Mouse (Mus musculus) embryonic facial prominence, embryonic 14.5 days (tissue): ENCODE measurements around the gene Rbm7. TPM values are rescaled to one million over a fixed set of nuclear protein-coding genes. Genes with fewer than 3 reads are reported as not detected.
A peak's percentile ranks its signal among the peaks of the same experiment; 100 is the strongest.
"Not testable (repeated sequence)": the region's sequence is repeated elsewhere in the genome, so short reads cannot be mapped to it uniquely, and the experiment has no call there.

Experiments used
- ATAC-seq: fragments of 200-750 bp; cut with Nextera tagmentation; 2 replicates; pipeline ENCODE4 v1.8.0; 2017; ENCODE audit warnings: low read depth, moderate number of reproducible peaks, moderate TSS enrichment
- DNase-seq: peaks from one replicate; pipeline ENCODE4 v3.0.0-alpha.2; 2015; ENCODE audit warnings: low spot score
- H3K27ac ChIP-seq: fragments of 300-500 bp; sonication (generic); replicated peaks from 2 replicates; pipeline ENCODE4 v1.5.1; 2014; ENCODE audit warnings: low read depth, mild to moderate bottlenecking, low read length, moderate library complexity
- H3K27me3 ChIP-seq: fragments of 300-500 bp; sonication (generic); replicated peaks from 2 replicates; pipeline ENCODE4 v1.6.1; 2014; ENCODE audit warnings: low read length; ENCODE audit not compliant: control insufficient read depth, insufficient read depth
- H3K36me3 ChIP-seq: fragments of 300-500 bp; sonication (generic); 2 replicates; pipeline ENCODE4 v1.6.1; 2014; ENCODE audit warnings: low read length, mixed read lengths; ENCODE audit not compliant: control insufficient read depth, insufficient read depth
- H3K4me1 ChIP-seq: fragments of 300-500 bp; sonication (generic); 2 replicates; pipeline ENCODE4 v1.6.1; 2014; ENCODE audit warnings: antibody characterized with exemption, low read length; ENCODE audit not compliant: control insufficient read depth, insufficient read depth
- H3K4me2 ChIP-seq: fragments of 300-500 bp; sonication (generic); 2 replicates; pipeline ENCODE4 v1.6.1; 2014; ENCODE audit warnings: low read depth, mild to moderate bottlenecking, low read length, moderate library complexity, mixed read lengths
- H3K4me3 ChIP-seq: fragments of 300-500 bp; sonication (generic); 2 replicates; pipeline ENCODE4 v1.5.1; 2014; ENCODE audit warnings: low read depth, mild to moderate bottlenecking, low read length
- H3K9ac ChIP-seq: fragments of 300-500 bp; sonication (generic); 2 replicates; pipeline ENCODE4 v1.6.1; 2014; ENCODE audit warnings: low read depth, mild to moderate bottlenecking, low read length, moderate library complexity, mixed read lengths
- H3K9me3 ChIP-seq: fragments of 300-500 bp; sonication (generic); 2 replicates; pipeline ENCODE4 v1.6.1; 2016; ENCODE audit warnings: low read length; ENCODE audit not compliant: control insufficient read depth
- WGBS: fragments of 180-500 bp; shearing (Covaris S2); extraction: QIAGEN DNeasy Blood & Tissue Kit; methylation state at CpG from one replicate; pipeline ENCODE4 v1.1.7; 2014; 5-methylcytosine and 5-hydroxymethylcytosine counted together
- polyA plus RNA-seq: library from polyadenylated mRNA; unstranded; fragments of >200 nt; fragmentation: Nextera tagmentation; extraction: Ambion mirVana; gene quantifications from 2 replicates; pipeline ENCODE4 v1.2.1, GENCODE M21; 2014

Rbm7 gene
- polyA plus RNA-seq, 1 experiment from 2014 or later: 107 TPM

DNA sequence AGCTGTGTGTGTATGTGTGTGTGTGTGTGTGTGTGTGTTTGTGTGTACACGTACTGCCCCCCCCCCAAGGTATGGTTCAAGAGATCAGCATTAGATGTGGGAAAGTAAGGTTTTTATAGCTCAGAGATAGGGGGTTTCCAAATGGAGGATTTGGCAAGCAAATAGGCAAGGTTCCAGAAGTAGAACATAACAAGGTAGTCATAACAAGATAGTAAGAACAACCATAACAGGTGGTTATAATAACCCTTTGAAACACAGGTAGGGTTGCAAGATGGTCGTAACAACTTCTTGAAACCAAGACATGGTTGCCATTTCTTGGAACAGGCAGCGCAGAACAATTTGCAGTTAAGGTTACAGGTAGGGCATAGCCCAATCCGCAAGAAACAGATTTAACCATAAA is 31.4 kb upstream of the Rbm7 start:
- no peak overlapping the region for H3K4me3 ChIP-seq
- 88% methylated on average over 4 of the region's 4 CpGs for WGBS
- H3K27ac ChIP-seq: no peak overlapping the region
- H3K4me2 ChIP-seq: no peak overlapping the region
- DNase-seq (no peak), ATAC-seq (no peak)
- H3K27me3 ChIP-seq: no peaks in the 10 kb centered on the region
- H3K36me3 ChIP-seq: no peaks in the 10 kb centered on the region
- no peak overlapping the region for H3K9ac ChIP-seq
- no peaks in the 10 kb centered on the region for H3K4me1 ChIP-seq
- H3K9me3 ChIP-seq: no peaks in the 10 kb centered on the region

DNA sequence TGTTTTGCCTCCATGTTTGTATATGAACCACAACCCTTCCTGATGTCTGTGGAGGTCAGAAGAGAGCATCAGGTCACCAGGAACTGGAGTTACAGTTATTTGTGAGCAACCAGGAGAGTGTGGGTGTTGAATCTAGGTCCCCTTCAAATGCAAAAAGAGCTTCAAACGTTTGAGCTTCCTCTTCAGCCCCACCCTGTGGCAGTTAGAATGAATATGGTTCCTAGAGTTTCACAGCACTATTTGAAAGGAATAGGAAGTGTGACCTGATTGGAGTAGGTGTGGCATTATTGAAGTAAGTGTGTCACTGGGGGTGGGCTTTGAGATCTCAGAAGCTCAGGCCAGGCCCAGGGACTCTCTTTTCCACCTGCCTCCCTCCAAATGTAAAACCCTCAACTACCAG is 30.5 kb upstream of the Rbm7 start:
- Histone ChIP-seq H3K9me3 (no peaks in the 10 kb centered on the region), H3K27me3 (no peaks in the 10 kb centered on the region), H3K4me2 (no peak overlapping the region), H3K27ac (no peak overlapping the region), H3K4me3 (no peak overlapping the region), H3K9ac (no peak overlapping the region), H3K4me1 (no peaks in the 10 kb centered on the region), H3K36me3 (no peaks in the 10 kb centered on the region)
- no peak for ATAC-seq
- DNase-seq: no peak
- WGBS: 0% methylated on average over 1 of the region's 1 CpGs

- WGBS: no CpG with 5 or more reads among the region's 7 CpGs
- DNase-seq, H3K27ac ChIP-seq, H3K9me3 ChIP-seq, H3K9ac ChIP-seq, H3K27me3 ChIP-seq, H3K36me3 ChIP-seq, H3K4me2 ChIP-seq, H3K4me3 ChIP-seq, ATAC-seq: not testable (repeated sequence)
- peaks cover 18% of the 10 kb centered on the region; the same call in 1 of the 2 replicates for H3K4me1 ChIP-seq
Observed at GRCm38 (mm10) chr9:48520405-48520804, 25.3 kb upstream of the Rbm7 start.

DNA sequence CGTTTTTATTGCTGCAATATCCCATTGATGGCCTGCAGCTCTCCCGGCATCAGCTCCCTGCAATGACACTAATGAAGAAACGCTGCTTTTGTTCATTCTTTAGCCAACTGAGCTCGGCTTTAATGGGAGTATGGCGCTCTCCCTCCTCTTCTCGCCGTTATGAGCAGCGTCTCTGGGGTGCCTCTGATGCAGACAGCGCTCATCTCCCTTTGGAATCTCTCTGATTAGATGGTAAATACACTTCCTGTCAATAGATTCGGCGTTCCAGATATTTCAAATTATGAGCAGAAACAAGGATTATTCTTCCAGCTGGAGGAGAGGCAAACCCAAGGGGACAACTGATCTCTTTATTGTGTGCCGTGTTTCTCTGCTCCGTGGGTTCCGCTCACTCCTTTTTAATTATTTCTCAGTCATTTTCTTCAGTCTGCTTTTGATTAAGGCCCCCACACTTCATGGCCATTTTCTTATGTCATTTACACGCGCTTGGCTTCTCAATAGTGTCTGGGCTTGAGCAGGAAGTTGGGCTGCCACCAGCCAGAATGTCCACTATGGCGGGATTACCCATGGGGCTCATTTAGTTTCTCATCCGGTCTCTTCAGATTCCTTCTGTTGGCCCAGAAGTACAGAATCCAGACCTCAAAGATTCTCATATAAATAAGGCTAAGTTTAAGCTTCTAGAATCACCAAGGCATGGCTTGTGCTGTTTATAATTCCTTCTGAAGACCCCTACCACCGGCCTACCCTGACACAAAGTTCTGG is 22.5 kb upstream of the Rbm7 start:
- Histone ChIP-seq H3K27ac (no peak overlapping the region), H3K4me2 (peak overlapping the region; percentile 36), H3K9ac (0 out of 2 replicates have a peak overlapping the region, but pooled peaks have one; percentile 19), H3K27me3 (no peaks in the 10 kb centered on the region), H3K9me3 (no peaks in the 10 kb centered on the region), H3K4me1 (peaks cover 19% of the 10 kb centered on the region; the same call in 1 of the 2 replicates), H3K36me3 (no peaks in the 10 kb centered on the region), H3K4me3 (no peak overlapping the region)
- ATAC-seq (no peak), DNase-seq (peak; percentile 39)
- WGBS: 45% methylated on average over 19 of the region's 19 CpGs

GRCm38 (mm10) chr9:48516615-48517371 is 21.7 kb upstream of the Rbm7 start:
- no peak for ATAC-seq
- no peaks in the 10 kb centered on the region for H3K9me3 ChIP-seq
- no peaks in the 10 kb centered on the region for H3K27me3 ChIP-seq
- H3K27ac ChIP-seq: no peak overlapping the region
- H3K9ac ChIP-seq: 0 out of 2 replicates have a peak overlapping the region, but pooled peaks have one; percentile 19
- 63% methylated on average over 11 of the region's 11 CpGs for WGBS
- H3K36me3 ChIP-seq: no peaks in the 10 kb centered on the region
- no peak overlapping the region for H3K4me3 ChIP-seq
- H3K4me1 ChIP-seq: peaks cover 19% of the 10 kb centered on the region; the same call in 1 of the 2 replicates
- peak overlapping the region; percentile 36; the same call in 1 of the 2 replicates for H3K4me2 ChIP-seq
- DNase-seq: no peak

DNA sequence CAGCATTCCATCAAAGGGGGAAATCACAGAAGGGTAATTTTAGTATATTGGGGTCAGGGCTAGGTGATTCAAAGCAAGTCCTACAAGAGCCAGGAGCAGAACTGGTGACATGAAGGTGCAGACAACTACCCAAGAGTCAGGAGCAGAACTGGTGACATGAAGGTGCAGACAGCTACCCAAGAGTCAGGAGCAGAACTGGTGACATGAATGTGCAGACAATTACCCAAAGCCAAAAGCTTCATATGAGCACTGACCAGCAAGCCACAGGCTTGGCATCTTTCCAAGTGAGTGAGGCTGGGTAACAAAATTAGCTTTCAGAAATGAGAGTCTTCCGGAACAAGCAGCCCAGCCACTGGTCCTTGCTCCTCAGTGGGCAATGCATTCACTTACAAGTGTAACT is 20.2 kb upstream of the Rbm7 start:
- Histone ChIP-seq H3K36me3 (no peaks in the 10 kb centered on the region), H3K4me3 (no peak overlapping the region), H3K4me1 (peaks cover 19% of the 10 kb centered on the region; the same call in 1 of the 2 replicates), H3K4me2 (no peak overlapping the region), H3K9ac (no peak overlapping the region), H3K9me3 (no peaks in the 10 kb centered on the region), H3K27ac (no peak overlapping the region), H3K27me3 (no peaks in the 10 kb centered on the region)
- DNase-seq: peak; percentile 53
- 44% methylated on average over 1 of the region's 1 CpGs for WGBS
- no peak for ATAC-seq

GRCm38 (mm10) chr9:48510134-48510533 is 15.0 kb upstream of the Rbm7 start:
- Histone ChIP-seq H3K9ac (no peak overlapping the region), H3K27me3 (no peaks in the 10 kb centered on the region), H3K4me3 (no peak overlapping the region), H3K36me3 (no peaks in the 10 kb centered on the region), H3K9me3 (no peaks in the 10 kb centered on the region), H3K27ac (no peak overlapping the region), H3K4me1 (no peaks in the 10 kb centered on the region), H3K4me2 (no peak overlapping the region)
- DNase-seq (no peak), ATAC-seq (no peak)
- WGBS: 83% methylated on average over 5 of the region's 5 CpGs

DNA sequence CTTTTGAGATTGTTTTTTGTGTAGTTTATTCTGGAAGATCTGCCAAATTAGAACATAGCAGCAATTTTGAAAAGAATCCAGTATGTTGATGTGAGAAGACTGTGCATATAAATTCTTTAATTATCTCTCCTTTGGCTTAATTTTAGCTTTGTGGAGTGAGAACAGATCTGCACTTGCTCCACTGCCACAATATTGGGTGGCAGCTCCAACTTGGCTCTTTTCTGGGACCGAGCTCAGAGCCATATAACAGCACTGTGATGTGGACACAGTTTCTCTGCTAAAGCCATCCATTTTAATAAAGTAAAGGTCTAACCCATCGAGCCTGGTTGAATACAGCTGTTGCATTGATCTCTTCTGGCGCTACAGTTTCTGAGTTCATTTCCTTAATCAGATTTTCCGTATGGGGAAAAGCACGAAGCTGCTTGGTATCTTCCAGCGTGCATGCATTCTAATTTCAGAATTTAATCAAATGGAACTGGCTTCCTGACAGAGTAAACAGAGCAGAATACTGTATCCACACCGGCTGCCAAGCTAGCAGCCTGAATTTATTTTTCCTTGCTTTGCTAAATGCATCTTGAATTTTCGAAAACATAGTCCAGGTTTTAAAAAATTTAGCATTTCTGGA is 9.8 kb upstream of the Rbm7 start:
- no peak overlapping the region for H3K27ac ChIP-seq
- no peaks in the 10 kb centered on the region for H3K36me3 ChIP-seq
- H3K4me2 ChIP-seq: no peak overlapping the region
- H3K27me3 ChIP-seq: no peaks in the 10 kb centered on the region
- no peaks in the 10 kb centered on the region for H3K9me3 ChIP-seq
- no peak overlapping the region for H3K4me3 ChIP-seq
- ATAC-seq (no peak), DNase-seq (peak; percentile 77)
- H3K9ac ChIP-seq: no peak overlapping the region
- WGBS: 49% methylated on average over 8 of the region's 8 CpGs
- no peaks in the 10 kb centered on the region for H3K4me1 ChIP-seq
